Mouse (Mus musculus): ENCODE results near the gene Wfdc1. TPM values are rescaled to one million over a fixed set of nuclear protein-coding genes. Genes with fewer than 3 reads are reported as not detected.

Gene Wfdc1
- total and polyA plus RNA-seq, 3 experiments, result not detected

- Histone ChIP-seq H3K4me1 (ENCODE audit: control insufficient read depth in 1 of 2, insufficient read depth in 2 of 2) (peaks cover 0 to 11% of the 10 kb centered on the region in 2 experiments; a peak in 3 of 4 replicates), H3K36me3 (replicated peaks in 1 of 2; ENCODE audit: control insufficient read depth in 1 of 2, insufficient read depth in 1 of 2, low read length in 1 of 2) (no peaks in the 10 kb centered on the region), H3K9me3 (replicated peaks; ENCODE audit: low read length) (no peaks in the 10 kb centered on the region), H3K4me2 (ENCODE audit: insufficient read depth, low read depth, poor library complexity, severe bottlenecking) (no peak overlapping the region; the same call in 1 of the 2 replicates), H3K4me3 (replicated peaks in 1 of 3; ENCODE audit: low read depth in 2 of 3, low read length in 2 of 3, poor library complexity in 1 of 3) (no peak overlapping the region), H3K9ac (ENCODE audit: insufficient read depth, low read depth) (no peak overlapping the region), H3K27me3 (replicated peaks) (peaks cover 87% of the 10 kb centered on the region), H3K79me2 (replicated peaks; ENCODE audit: control insufficient read depth, extremely low read depth, insufficient read depth, poor library complexity, severe bottlenecking) (no peaks in the 10 kb centered on the region), H3K27ac (ENCODE audit: insufficient read depth, low read depth) (no peak overlapping the region)
- no peak for DNase-seq (ENCODE audit: extremely low read depth)
- in situ Hi-C loops (cut with MboI; ENCODE audit: low pct_ligation_motif_present, low pct_unique_long_range_greater_than_20kb, low sequenced_read_pairs), result no loop called here
- TF ChIP-seq MEF2A (IDR thresholded peaks at IDR 0.05; ENCODE audit: borderline replicate concordance, low read depth, low read length) (no peak), CHD2 (IDR thresholded peaks at IDR 0.05; ENCODE audit: low read length) (no peak), NELFE (IDR thresholded peaks at IDR 0.05; ENCODE audit: low read depth, low read length) (no peak), HCFC1 (IDR thresholded peaks at IDR 0.05; ENCODE audit: low read depth, low read length) (no peak), ZKSCAN1 (IDR thresholded peaks at IDR 0.05; ENCODE audit: borderline replicate concordance, low read depth, low read length) (no peak), JUN (IDR thresholded peaks at IDR 0.05; ENCODE audit: insufficient read depth, low read depth, low read length) (no peak), SIN3A (IDR thresholded peaks at IDR 0.05; ENCODE audit: low read length) (no peak), MAX (IDR thresholded peaks at IDR 0.05; ENCODE audit: low read length) (no peak), MAFK (IDR thresholded peaks at IDR 0.05; ENCODE audit: insufficient replicate concordance, low read length) (no peak), PAX5 (IDR thresholded peaks at IDR 0.05; ENCODE audit: low read length) (no peak), GABPA (IDR thresholded peaks at IDR 0.05; ENCODE audit: insufficient replicate concordance, low read depth, low read length) (no peak), ZC3H11A (IDR thresholded peaks at IDR 0.05; ENCODE audit: low read depth, low read length) (no peak), JUND (conservative IDR thresholded peaks at IDR 0.05; ENCODE audit: low read depth, low read length) (no peak), UBTF (IDR thresholded peaks at IDR 0.05; ENCODE audit: low read depth, low read length) (no peak), CTCF (conservative IDR thresholded peaks at IDR 0.05 in 1 of 2, IDR thresholded peaks at IDR 0.05 in 1 of 2; ENCODE audit: low read depth in 2 of 2, low read length in 2 of 2) (no peak), MAZ (IDR thresholded peaks at IDR 0.05; ENCODE audit: low read depth, low read length) (no peak), TBP (conservative IDR thresholded peaks at IDR 0.05; ENCODE audit: low read depth, low read length) (no peak), TCF12 (IDR thresholded peaks at IDR 0.05; ENCODE audit: low read depth, low read length) (no peak), USF2 (conservative IDR thresholded peaks at IDR 0.05; ENCODE audit: low read depth, low read length) (no peak), ZMIZ1 (IDR thresholded peaks at IDR 0.05; ENCODE audit: low read depth, low read length) (no peak)
- dilution Hi-C loops (cut with MboI; ENCODE audit: extremely low pct_ligation_motif_present, extremely low pct_unique_long_range_greater_than_20kb, low sequenced_read_pairs), result no loop called here
Observed at GRCm38 (mm10) chr8:119634616-119635336, 31.4 kb upstream of the Wfdc1 start.

GRCm38 (mm10) chr8:119635378-119635777 lies 30.8 kb upstream of the Wfdc1 start, which contains the start of gene Kcng4:
Gene Kcng4, minus strand, starts transcription at chr8:119635680.
- TF ChIP-seq ZNF384 (IDR thresholded peaks at IDR 0.05; ENCODE audit: low read depth, low read length), result no peak
- TF ChIP-seq E2F4 (IDR thresholded peaks at IDR 0.05; ENCODE audit: insufficient replicate concordance, low read depth, low read length), result no peak
- no peak for TF ChIP-seq NRF1 (IDR thresholded peaks at IDR 0.05; ENCODE audit: low read depth, low read length)
- Histone ChIP-seq H3K36me3 (replicated peaks in 1 of 2; ENCODE audit: control insufficient read depth in 1 of 2, insufficient read depth in 1 of 2, low read length in 1 of 2) (no peaks in the 10 kb centered on the region), H3K4me3 (replicated peaks in 1 of 3; ENCODE audit: low read depth in 2 of 3, low read length in 2 of 3, poor library complexity in 1 of 3) (no peak within 1 kb of the TSS), H3K79me2 (replicated peaks; ENCODE audit: control insufficient read depth, extremely low read depth, insufficient read depth, poor library complexity, severe bottlenecking) (no peaks in the 10 kb centered on the region), H3K9me3 (replicated peaks; ENCODE audit: low read length) (no peaks in the 10 kb centered on the region), H3K27me3 (replicated peaks) (peaks cover 89% of the 10 kb centered on the region), H3K9ac (ENCODE audit: insufficient read depth, low read depth) (no peak within 1 kb of the TSS), H3K27ac (ENCODE audit: insufficient read depth, low read depth) (no peak within 1 kb of the TSS), H3K4me1 (ENCODE audit: control insufficient read depth in 1 of 2, insufficient read depth in 2 of 2) (peaks cover 0 to 11% of the 10 kb centered on the region in 2 experiments; a peak in 3 of 4 replicates), H3K4me2 (ENCODE audit: insufficient read depth, low read depth, poor library complexity, severe bottlenecking) (no peak within 1 kb of the TSS; the same call in 1 of the 2 replicates)
- dilution Hi-C loops (cut with MboI; ENCODE audit: extremely low pct_ligation_motif_present, extremely low pct_unique_long_range_greater_than_20kb, low sequenced_read_pairs) (no loop called here), in situ Hi-C loops (cut with MboI; ENCODE audit: low pct_ligation_motif_present, low pct_unique_long_range_greater_than_20kb, low sequenced_read_pairs) (no loop called here)
- no peak for DNase-seq (ENCODE audit: extremely low read depth)
